Mouse (Mus musculus) forebrain, embryonic 12.5 days (tissue): Measurements from ENCODE around the gene Gm20388. TPM values are rescaled to one million over a fixed set of nuclear protein-coding genes. Genes with fewer than 3 reads are reported as not detected.

Source experiments
- ATAC-seq: fragments of 200-750 bp; cut with Nextera tagmentation; 2 replicates; pipeline ENCODE4 v1.8.0; 2017; ENCODE audit warnings: moderate TSS enrichment; ENCODE audit not compliant: low FRiP score
- H3K27ac ChIP-seq: fragments of 300-500 bp; sonication (generic); 2 replicates; pipeline ENCODE4 v1.5.1; 2016; ENCODE audit warnings: mild to moderate bottlenecking
- H3K27me3 ChIP-seq: fragments of 300-500 bp; sonication (generic); 2 replicates; pipeline ENCODE4 v1.6.1; 2016; ENCODE audit warnings: mild to moderate bottlenecking
- H3K36me3 ChIP-seq: fragments of 300-500 bp; sonication (generic); replicated peaks from 2 replicates; pipeline ENCODE4 v1.6.1; 2016; ENCODE audit warnings: mild to moderate bottlenecking
- H3K4me1 ChIP-seq: fragments of 300-500 bp; sonication (generic); 2 replicates; pipeline ENCODE4 v1.6.1; 2016
- H3K4me2 ChIP-seq: fragments of 300-500 bp; sonication (generic); 2 replicates; pipeline ENCODE4 v1.6.1; 2016; ENCODE audit warnings: mild to moderate bottlenecking, moderate library complexity
- H3K4me3 ChIP-seq: fragments of 300-500 bp; sonication (generic); replicated peaks from 2 replicates; pipeline ENCODE4 v1.5.1; 2016; ENCODE audit warnings: mild to moderate bottlenecking
- H3K9ac ChIP-seq: fragments of 300-500 bp; sonication (generic); 2 replicates; pipeline ENCODE4 v1.6.1; 2016; ENCODE audit warnings: mild to moderate bottlenecking
- H3K9me3 ChIP-seq: fragments of 300-500 bp; sonication (generic); 2 replicates; pipeline ENCODE4 v1.6.1; 2016
- WGBS: fragments of 180-500 bp; shearing (Covaris S2); methylation state at CpG from one replicate; pipeline ENCODE4 v1.1.7; 2016; 5-methylcytosine and 5-hydroxymethylcytosine counted together
- polyA plus RNA-seq: library from polyadenylated mRNA; unstranded; fragments of >200 nt; fragmentation: Nextera tagmentation; extraction: Ambion mirVana; gene quantifications from 2 replicates; pipeline ENCODE4 v1.2.1, GENCODE M21; 2016

Gm20388 gene
- polyA plus RNA-seq, 1 experiment from 2014 or later: not detected

DNA sequence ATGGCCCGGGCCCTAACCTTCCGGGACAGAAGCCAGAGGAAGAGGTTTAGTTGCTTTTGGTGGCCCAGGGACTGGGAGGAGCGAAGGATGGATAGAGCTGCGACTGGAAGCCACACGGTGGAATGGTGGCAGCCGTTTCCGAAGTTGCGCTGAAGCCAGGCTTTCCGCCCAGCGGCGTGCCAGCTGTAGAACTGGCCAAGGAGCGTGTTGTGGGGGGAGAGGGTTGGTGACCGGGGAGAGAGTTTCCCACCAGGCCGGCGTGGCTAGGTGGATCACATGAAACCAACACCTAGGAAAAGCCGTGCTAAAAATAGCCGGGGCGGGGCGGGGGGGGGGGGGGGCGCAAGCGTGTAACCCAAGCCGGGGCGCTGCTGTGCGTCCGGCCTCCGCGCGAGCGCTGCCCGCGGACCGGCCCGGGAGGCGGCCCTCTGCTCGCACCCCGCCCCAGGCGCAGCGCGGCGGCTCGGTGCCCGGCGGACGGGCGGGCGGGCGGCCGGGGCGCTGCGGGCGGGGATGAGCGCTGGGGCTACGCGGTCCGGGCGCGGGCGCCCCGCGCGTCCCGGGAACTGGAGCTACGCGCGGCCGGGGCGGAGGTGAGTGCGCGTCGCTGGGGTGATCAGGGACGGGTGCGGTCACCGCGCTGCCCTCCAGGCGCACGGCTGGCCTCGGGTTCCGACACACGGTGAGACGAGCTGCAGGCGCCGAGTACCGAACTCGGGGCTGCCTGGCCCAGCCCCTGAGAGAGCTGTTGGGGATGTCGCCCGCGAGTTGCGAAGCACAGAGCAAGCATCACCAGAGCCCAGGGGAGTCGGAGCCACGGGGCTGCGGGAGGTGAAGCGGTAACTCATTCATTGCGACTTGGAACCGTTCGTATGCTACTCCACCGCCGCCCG is 2319.4 kb downstream of the Gm20388 start:
- Histone ChIP-seq H3K4me1 (peaks cover 29% of the 10 kb centered on the region), H3K27me3 (peaks cover 77% of the 10 kb centered on the region), H3K4me2 (peak overlapping the region; percentile 95), H3K9me3 (no peaks in the 10 kb centered on the region), H3K4me3 (peak overlapping the region; percentile 53), H3K9ac (peak overlapping the region; percentile 48), H3K36me3 (no peaks in the 10 kb centered on the region), H3K27ac (no peak overlapping the region)
- WGBS: 1% methylated on average over 68 of the region's 98 CpGs
- ATAC-seq: peak; percentile 44

GRCm38 (mm10) chr8:122230712-122231337 is 2320.2 kb downstream of the Gm20388 start:
- Histone ChIP-seq H3K36me3 (no peaks in the 10 kb centered on the region), H3K27me3 (peaks cover 75% of the 10 kb centered on the region), H3K9me3 (no peaks in the 10 kb centered on the region), H3K9ac (peak overlapping the region; percentile 48), H3K4me2 (peak overlapping the region; percentile 95), H3K4me3 (peak overlapping the region; percentile 53), H3K27ac (no peak overlapping the region), H3K4me1 (peaks cover 29% of the 10 kb centered on the region)
- peak; percentile 57; the same call in 1 of the 2 replicates for ATAC-seq
- 7% methylated on average over 32 of the region's 32 CpGs for WGBS

GRCm38 (mm10) chr8:122234055-122234454 is 2323.4 kb downstream of the Gm20388 start:
- Histone ChIP-seq H3K9ac (no peak overlapping the region), H3K27me3 (peaks cover 45% of the 10 kb centered on the region), H3K27ac (no peak overlapping the region), H3K36me3 (no peaks in the 10 kb centered on the region), H3K4me2 (no peak overlapping the region), H3K9me3 (no peaks in the 10 kb centered on the region), H3K4me3 (no peak overlapping the region), H3K4me1 (peaks cover 29% of the 10 kb centered on the region)
- WGBS: 42% methylated on average over 11 of the region's 11 CpGs
- ATAC-seq: no peak

GRCm38 (mm10) chr8:122236521-122236920 is 2325.9 kb downstream of the Gm20388 start:
- Histone ChIP-seq H3K36me3 (no peaks in the 10 kb centered on the region), H3K27me3 (peaks cover 20% of the 10 kb centered on the region), H3K4me1 (peaks cover 9% of the 10 kb centered on the region; the same call in 1 of the 2 replicates), H3K4me2 (no peak overlapping the region), H3K4me3 (no peak overlapping the region), H3K9ac (no peak overlapping the region), H3K27ac (no peak overlapping the region), H3K9me3 (no peaks in the 10 kb centered on the region)
- 95% methylated on average over 3 of the region's 3 CpGs for WGBS
- ATAC-seq: no peak

DNA sequence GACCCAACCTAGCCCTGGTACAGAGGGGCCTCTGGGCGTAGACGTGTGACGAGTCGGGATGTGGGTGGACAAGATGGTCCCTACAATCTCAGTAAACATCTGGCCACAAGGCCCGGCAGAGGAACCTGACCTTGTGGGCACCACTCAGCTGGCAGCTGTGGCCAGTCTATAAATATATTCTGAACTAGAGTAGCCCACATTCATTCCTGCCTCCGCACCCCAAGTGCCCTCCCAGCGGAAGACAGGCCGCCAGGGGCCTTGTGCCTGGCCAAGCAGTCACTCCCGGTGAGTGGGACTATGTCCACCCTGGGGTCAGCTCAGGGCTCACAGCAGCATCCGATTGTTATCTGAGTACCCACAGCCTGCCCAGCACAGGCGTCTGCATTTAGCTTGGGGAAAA is 2327.6 kb downstream of the Gm20388 start:
- H3K9me3 ChIP-seq: no peaks in the 10 kb centered on the region
- peaks cover 3% of the 10 kb centered on the region for H3K27me3 ChIP-seq
- H3K4me2 ChIP-seq: no peak overlapping the region
- ATAC-seq: no peak
- H3K27ac ChIP-seq: no peak overlapping the region
- no peak overlapping the region for H3K4me3 ChIP-seq
- no peak overlapping the region for H3K9ac ChIP-seq
- no peaks in the 10 kb centered on the region for H3K36me3 ChIP-seq
- peaks cover 4% of the 10 kb centered on the region; the same call in 1 of the 2 replicates for H3K4me1 ChIP-seq
- WGBS: 90% methylated on average over 11 of the region's 11 CpGs

DNA sequence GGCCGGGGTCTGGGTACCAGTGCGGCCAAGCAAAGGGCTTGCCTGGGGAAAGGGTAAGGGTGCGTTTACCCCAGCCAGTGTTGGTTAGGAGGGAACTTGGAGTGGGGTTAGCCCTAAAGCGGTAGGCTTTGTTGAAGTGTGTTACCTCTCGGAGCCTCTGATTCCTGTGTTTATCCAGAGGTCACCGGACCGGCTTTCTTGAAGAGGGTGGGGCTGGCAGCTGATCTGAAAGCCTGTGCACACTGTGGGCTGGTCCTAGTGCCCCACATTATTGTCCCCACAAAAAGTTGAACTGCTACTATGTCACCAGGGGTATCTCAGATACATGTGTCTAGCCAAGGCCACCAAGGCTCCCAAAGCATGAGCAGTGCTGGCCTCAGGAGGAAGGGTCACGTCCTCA is 2328.1 kb downstream of the Gm20388 start:
- H3K9ac ChIP-seq: no peak overlapping the region
- no peak overlapping the region for H3K4me2 ChIP-seq
- H3K4me3 ChIP-seq: no peak overlapping the region
- H3K4me1 ChIP-seq: peaks cover 4% of the 10 kb centered on the region; the same call in 1 of the 2 replicates
- H3K36me3 ChIP-seq: no peaks in the 10 kb centered on the region
- ATAC-seq: no peak
- no peaks in the 10 kb centered on the region for H3K27me3 ChIP-seq
- H3K27ac ChIP-seq: no peak overlapping the region
- no peaks in the 10 kb centered on the region for H3K9me3 ChIP-seq
- 81% methylated on average over 8 of the region's 8 CpGs for WGBS

GRCm38 (mm10) chr8:122240241-122241026 is 2329.8 kb downstream of the Gm20388 start:
- Histone ChIP-seq H3K27ac (no peak overlapping the region), H3K36me3 (no peaks in the 10 kb centered on the region), H3K9me3 (no peaks in the 10 kb centered on the region), H3K4me3 (no peak overlapping the region), H3K4me2 (no peak overlapping the region), H3K9ac (no peak overlapping the region), H3K27me3 (no peaks in the 10 kb centered on the region), H3K4me1 (no peaks in the 10 kb centered on the region)
- 85% methylated on average over 16 of the region's 16 CpGs for WGBS
- no peak for ATAC-seq

- H3K9me3 ChIP-seq: no peaks in the 10 kb centered on the region
- H3K36me3 ChIP-seq: no peaks in the 10 kb centered on the region
- 76% methylated on average over 4 of the region's 4 CpGs for WGBS
- H3K9ac ChIP-seq: no peak overlapping the region
- no peak for ATAC-seq
- H3K27ac ChIP-seq: no peak overlapping the region
- H3K4me1 ChIP-seq: peaks cover 7% of the 10 kb centered on the region
- H3K4me2 ChIP-seq: no peak overlapping the region
- H3K4me3 ChIP-seq: no peak overlapping the region
- peaks cover 4% of the 10 kb centered on the region; the same call in 1 of the 2 replicates for H3K27me3 ChIP-seq
Observed at GRCm38 (mm10) chr8:122243310-122243709, 2332.7 kb downstream of the Gm20388 start.

- no peak for ATAC-seq
- Histone ChIP-seq H3K4me1 (peaks cover 7% of the 10 kb centered on the region), H3K9me3 (no peaks in the 10 kb centered on the region), H3K4me2 (no peak overlapping the region), H3K9ac (no peak overlapping the region), H3K4me3 (no peak overlapping the region), H3K27me3 (peaks cover 4% of the 10 kb centered on the region; the same call in 1 of the 2 replicates), H3K27ac (no peak overlapping the region), H3K36me3 (no peaks in the 10 kb centered on the region)
- WGBS: 84% methylated on average over 6 of the region's 6 CpGs
Observed at GRCm38 (mm10) chr8:122245161-122245560, 2334.5 kb downstream of the Gm20388 start.

DNA sequence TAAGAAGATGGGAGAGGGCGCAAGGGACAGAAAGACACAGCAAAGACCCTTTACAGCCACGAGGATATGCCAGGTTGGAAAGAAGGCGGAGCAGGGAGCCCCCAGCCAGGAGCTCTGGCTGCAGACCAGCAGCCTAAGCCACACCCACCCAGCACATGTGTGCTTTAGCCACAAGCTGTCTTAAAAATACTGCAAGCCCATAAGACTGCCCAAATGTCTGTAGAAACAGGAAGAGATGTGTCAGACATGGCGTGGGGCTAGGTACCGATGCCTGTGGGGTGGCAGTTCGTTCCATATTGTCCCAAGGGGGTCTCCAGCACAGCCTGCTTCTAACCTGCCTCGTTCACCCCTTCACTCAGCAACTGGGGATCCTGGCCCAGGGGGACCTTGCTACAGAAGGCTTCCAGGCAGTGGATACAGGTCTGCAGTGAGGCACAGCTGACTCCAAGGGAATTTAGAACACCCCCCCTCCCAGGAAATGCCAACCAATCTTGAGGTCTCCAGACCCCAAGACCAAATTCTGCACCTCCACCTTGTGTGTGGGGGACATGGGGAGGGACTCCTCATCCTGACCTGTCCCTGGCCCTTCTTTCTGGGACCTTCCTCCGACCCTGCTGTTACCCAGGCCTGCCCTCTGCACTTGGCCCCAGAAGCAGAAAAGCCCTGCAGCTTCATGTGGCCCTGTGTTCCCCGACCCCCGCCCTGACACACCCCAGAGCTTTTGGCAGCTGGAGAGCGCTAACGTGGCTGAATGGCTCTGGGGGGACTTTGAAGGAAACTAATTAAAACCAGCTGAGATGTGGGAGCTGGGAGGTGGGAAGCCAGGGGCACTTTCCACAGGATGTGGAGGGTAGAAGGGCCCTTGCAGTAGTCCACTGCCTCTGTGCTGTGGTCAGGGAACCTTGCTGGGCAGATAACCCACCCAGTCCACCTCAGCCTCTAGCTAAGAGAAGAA is 2335.9 kb downstream of the Gm20388 start:
- no peak overlapping the region for H3K4me3 ChIP-seq
- no peak overlapping the region for H3K27ac ChIP-seq
- ATAC-seq: no peak
- H3K9me3 ChIP-seq: no peaks in the 10 kb centered on the region
- H3K27me3 ChIP-seq: peaks cover 4% of the 10 kb centered on the region; the same call in 1 of the 2 replicates
- peaks cover 7% of the 10 kb centered on the region for H3K4me1 ChIP-seq
- H3K36me3 ChIP-seq: no peaks in the 10 kb centered on the region
- H3K9ac ChIP-seq: 0 out of 2 replicates have a peak overlapping the region, but pooled peaks have one; percentile 17
- WGBS: 47% methylated on average over 12 of the region's 12 CpGs
- H3K4me2 ChIP-seq: no peak overlapping the region

DNA sequence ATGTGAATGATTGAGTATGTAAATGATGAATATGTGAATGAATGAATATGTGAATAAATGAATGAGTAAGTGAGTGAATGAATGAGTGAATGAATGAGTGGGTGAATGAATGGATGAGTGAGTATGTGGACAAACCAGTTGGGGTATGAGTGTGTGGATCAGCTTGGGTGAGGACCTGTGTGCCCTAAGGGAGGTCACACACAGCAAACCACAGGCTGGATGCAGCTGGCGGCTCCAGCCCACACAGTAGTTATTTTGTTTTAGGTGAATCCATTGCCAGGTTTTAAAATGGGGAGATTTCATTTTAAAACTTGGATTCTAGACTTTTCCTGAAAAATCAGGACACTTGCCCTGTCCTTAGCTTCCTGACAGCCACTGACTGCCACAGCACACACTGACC is 2341.1 kb downstream of the Gm20388 start:
- Histone ChIP-seq H3K4me3 (no peak overlapping the region), H3K36me3 (no peaks in the 10 kb centered on the region), H3K4me2 (no peak overlapping the region), H3K27me3 (peaks cover 16% of the 10 kb centered on the region), H3K9ac (no peak overlapping the region), H3K27ac (no peak overlapping the region), H3K4me1 (peaks cover 4% of the 10 kb centered on the region), H3K9me3 (no peaks in the 10 kb centered on the region)
- no peak for ATAC-seq
- WGBS: 96% methylated on average over 1 of the region's 1 CpGs
